Mouse (Mus musculus) ES-Bruce4 (cell line): Measurements from ENCODE around the gene Gm45140.

Experiments
- CTCF ChIP-seq: IDR thresholded peaks from one replicate; pipeline ENCODE4 v1.8.1; 2011; ENCODE audit warnings: low read depth, low read length
- EP300 ChIP-seq: IDR thresholded peaks from 2 replicates; pipeline ENCODE4 v1.6.1; 2011; ENCODE audit warnings: low read depth, low read length; ENCODE audit not compliant: insufficient read depth
- POLR2A ChIP-seq: IDR thresholded peaks from one replicate; pipeline ENCODE4 v1.8.1; 2011; ENCODE audit warnings: low read length; ENCODE audit not compliant: insufficient read depth

- TF ChIP-seq EP300: no peak
- no peak for TF ChIP-seq CTCF
- TF ChIP-seq POLR2A: no peak
Measured at GRCm38 (mm10) chr6:87788266-87788895, 47.2 kb downstream of the Gm45140 start.
